Mouse (Mus musculus) stomach, postnatal 0 days (tissue): ENCODE measurements around the gene Ppil6.

ENCODE experiments used
- CTCF ChIP-seq: IDR thresholded peaks from 2 replicates; pipeline ENCODE4 v1.5.1; 2016; ENCODE audit warnings: antibody characterized with exemption, low read depth, mild to moderate bottlenecking, moderate library complexity
- EP300 ChIP-seq: optimal IDR thresholded peaks from 2 replicates; pipeline ENCODE3; 2016; ENCODE audit warnings: antibody characterized with exemption

GRCm38 (mm10) chr10:41543844-41544243 lies 53.6 kb downstream of the Ppil6 start:
- TF ChIP-seq CTCF (no peak), EP300 (no peak)
